Mouse (Mus musculus) spleen, adult 2 months (tissue): ENCODE results near the gene Lrrc25.

Source experiments
- CTCF ChIP-seq: fragments of 200-500 bp; IDR thresholded peaks from 2 replicates; pipeline ENCODE4 v1.5.1; 2011; ENCODE audit warnings: mild to moderate bottlenecking, inconsistent platforms; ENCODE audit not compliant: insufficient read depth, insufficient read length, insufficient replicate concordance; ENCODE audit errors: extremely low read depth
- POLR2A ChIP-seq: fragments of 200-500 bp; IDR thresholded peaks from 2 replicates; pipeline ENCODE4 v1.6.1; 2011; ENCODE audit warnings: low read depth, low read length, inconsistent platforms

GRCm38 (mm10) chr8:70629574-70630531, 13.9 kb downstream of the Lrrc25 start:
- TF ChIP-seq POLR2A: no peak; the same call in 1 of the 2 replicates
- peak; percentile 100 for TF ChIP-seq CTCF
